Mouse (Mus musculus) adipocyte (in vitro differentiated cells): Measurements from ENCODE around the gene Gpr142.

Source experiments
- DNase-seq: peaks from one replicate; pipeline ENCODE4 v3.0.0-alpha.2; 2016; ENCODE audit warnings: low spot score

The Gpr142 gene

DNA sequence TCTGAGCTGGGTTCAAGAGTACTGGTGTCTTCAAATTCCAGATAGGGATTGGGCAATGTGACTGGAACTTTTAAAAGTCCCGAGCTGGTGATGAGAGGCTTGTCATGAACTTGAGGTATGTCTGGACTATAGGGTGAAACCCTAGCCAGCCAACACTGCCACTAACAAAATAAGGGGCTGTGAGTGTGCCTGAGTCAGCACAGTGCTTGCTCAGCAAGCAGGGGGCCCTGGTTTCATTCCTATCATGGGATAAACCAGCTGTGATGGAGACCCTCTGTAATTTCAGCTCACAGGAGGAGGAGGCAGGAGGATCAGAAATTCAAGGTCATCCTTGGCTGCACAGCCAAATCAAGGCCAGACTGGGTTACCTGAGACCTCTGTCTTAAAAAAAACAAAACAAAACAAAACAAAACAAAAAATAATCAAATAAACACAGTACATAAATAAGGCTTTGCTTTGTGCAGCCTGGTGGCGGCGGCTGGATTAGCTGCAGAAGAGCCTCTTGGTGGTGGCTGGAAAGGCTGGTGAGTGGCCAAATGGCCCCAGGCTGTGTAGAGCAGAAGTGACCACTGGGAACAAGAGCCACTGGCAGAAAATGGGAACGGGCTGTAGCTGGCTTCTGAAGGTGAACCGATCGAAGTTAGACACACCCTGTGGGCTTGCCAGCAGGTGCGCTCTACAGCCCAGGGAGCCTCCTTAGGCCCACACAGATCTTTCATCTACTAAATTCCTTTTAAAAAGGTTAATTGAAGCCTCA, 45.9 kb downstream of the Gpr142 start:
- DNase-seq = no peak

DNA sequence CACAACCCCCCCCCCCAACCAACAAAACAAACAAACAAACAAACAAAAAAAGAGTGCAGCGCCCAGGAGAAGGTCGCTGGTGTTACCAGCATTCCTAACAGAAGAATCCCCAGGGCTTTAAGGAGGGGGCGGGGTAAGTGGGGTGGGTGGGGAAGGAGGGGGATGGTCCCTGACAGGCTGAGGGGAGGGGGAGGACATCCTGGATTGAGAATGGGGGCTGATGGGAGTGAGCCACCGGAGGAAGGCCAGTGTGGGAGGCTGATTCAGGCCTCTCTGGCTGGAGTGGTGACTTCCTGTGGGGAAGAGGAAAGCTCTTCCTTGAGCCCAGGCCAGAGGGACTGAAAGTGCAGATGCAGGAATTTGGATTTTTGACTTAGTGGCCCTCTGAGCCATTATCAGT, 47.6 kb downstream of the Gpr142 start:
- no peak for DNase-seq

DNA sequence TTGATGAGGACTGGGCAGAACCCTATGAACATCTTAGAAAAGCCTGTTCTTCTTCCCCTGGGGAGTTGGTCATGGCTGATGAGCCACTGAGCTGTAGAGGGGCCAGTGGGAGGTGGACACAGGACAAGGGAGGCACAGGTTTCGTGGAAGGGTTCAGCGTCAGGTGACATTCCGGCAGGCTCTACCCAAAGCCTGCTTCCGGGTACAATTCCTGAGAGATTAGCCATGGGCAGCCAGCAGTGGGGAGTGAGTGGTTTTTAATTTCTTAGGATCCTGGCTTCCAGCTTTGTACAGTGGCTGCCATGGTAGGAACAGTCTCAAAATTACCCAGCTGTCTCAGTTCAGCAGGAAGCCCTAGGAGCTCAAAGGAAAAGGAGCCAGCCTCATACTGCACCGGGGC, 48.3 kb downstream of the Gpr142 start:
- no peak for DNase-seq

DNA sequence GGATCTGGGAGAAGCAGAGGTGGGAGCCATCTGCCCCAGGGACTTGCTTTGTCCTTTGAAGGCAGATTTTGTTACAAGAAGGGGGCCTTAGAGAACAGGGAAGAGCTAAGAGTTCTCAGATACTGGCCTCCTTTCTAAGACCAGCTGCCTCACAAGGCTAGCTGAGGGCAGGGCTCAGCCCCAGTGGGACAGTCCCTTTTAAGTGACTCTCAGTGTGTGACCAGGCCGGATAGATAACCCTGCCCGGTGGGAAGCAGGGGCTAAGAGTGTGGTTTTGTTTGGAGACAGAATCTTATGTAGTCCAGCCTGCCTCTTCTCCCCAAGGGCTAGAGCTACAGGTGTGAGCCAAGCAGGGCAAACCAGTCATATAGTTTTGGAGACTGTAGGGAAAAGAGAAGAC, 50.8 kb downstream of the Gpr142 start:
- DNase-seq = no peak

DNA sequence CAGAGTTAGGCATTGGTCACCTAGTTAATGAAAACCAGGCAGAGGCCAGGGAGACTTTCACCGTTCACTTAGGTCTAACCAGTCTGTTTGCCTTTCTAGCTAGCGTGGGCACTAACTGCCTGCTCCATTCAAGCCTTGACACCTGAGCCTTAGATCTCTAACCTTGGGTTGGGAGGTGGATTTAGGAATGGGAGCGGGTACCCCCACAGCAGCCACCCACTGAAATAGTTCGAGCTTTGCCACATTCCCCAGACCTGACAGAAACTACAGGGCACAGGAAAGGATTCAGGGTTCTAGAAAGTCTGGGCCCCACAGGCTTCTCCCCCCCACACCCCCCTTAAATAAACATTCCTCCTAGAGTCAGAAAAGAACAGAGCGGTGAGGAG, 51.3 kb downstream of the Gpr142 start:
- no peak for DNase-seq

DNA sequence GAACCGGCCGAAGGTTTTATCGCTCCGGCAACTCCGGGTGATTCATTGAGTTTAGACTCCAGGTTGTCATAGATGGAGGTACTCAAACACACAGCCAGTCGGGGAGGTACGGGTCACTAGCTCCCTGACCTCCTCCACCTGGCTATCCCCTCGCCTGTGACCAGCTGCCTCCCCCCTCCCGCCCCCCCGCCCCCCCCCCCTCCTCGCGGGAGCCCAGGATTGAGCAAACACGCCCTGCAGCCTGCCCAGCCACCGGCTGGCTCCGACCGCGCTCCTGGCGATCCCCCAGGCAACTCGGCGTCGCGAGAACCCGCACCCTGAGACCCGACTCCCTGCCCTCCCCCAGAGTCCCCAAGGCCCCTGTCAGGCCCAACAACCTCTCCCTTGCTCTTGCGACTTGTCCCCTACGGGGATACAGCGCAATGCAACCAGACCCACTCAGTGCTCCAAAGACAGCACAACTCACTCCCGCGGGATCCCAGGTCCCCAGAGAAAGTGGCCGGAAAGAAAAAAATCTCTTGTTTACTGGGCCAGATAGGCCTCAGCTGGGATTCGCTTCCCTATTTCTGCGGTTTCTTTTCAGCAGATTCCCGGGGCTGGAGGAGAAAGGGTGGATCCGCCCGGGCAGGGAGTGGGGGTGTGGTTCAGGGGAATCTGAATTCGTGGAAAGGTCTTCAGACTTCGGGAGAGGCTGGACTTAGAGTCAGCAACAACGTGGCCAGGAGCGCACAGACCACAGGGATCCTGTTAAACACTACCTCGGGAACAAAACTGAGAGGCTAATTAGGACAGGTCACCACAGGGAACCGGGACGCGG, 51.9 kb downstream of the Gpr142 start, which contains the start of gene Gprc5c:
TSS of gene Gprc5c (plus strand) at position 701 of the 817 bp plus-strand sequence.
- DNase-seq = no peak

DNA sequence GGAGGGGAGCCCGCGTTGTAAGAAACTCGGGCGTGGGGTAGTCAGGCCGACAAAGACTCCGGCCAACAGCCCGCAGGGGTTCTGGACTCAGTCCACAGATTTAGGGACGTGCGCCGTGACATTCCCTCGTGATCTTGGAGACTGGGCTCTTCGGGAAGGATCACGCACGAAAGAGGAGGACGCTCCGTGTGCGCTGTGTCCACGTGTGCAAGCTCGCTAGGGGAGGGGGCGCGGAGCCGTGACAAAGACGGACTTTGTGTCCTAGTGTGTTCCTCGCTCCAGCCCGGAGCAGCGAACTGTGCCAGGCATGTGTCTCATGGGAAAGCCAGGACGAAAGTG, 52.5 kb downstream of the Gpr142 start:
- DNase-seq = no peak

DNA sequence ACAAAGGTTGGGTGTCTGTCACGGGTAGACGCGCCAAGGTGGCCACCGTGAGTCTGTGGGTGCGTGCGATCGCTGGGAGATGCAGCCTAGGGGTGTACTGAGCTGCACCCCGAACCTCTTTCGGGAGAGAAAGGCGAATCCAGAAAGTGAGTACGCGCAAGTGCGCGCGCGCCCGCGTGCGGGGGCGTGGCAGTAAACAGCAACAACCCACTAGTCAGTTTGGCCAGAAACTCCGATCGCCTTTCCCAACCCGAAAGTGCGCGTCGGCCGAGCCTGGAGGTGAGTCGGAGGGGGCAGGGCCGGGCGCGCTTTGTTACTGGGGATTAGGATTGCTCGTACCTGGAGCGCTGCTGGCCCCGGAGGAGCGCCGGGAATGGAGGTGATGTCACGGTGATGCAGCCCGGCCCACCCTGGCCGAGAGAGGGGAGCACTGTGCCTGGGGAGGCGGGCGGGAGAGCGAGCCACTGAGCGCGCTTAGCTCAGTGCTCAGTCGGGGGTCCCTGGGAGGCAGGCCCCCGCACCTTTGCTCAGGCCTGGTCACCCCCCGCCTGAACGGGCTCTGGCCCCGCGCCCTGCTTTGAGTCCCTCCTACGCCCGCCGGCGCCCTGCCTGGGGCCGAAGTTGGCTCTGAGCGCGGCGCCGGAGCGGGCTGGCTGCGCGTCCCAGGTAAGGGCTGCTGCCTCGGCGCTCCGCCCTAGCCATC, 53.0 kb downstream of the Gpr142 start:
- DNase-seq = no peak

DNA sequence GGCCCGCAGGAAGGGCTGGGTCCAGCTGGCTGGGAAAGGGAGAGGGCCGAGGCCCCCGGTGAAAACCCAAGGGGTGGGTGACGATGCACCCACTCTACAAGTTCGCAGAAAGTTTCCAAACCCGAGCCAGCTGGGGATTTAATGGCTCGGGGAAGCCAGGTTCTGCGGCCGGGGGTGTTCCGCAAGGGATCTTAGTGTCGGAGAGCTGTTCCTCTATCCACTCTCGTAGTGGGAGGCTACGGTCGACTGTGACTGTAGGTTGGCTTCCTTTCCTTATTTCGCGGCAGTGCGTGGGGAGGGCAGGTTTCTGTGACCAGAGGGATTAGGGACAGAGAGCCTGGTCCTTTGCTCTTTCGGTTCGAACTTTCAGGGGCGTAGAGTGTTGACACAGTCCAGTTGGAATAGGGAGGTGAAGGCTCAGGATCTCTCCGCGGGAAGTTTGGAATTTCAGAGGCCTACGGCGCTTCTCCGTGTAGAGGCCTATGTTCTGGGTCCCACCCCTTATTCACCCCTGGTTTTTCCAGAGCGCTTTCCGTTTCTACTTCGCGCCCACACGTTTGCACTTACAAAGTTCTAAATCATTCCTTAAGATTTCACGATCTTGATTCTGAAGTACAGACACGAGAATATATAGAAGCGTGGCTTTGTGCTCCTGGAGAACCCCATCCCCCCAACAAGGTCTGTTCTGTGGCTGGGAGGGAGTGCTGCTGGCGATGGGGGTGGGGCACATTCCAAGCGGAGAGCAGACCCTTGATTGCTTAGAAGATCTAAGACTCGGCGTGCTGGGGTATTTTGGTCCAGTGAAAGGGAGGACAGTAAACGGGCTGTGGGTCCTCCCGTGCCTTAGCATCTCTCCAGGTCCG, 53.8 kb downstream of the Gpr142 start:
- no peak for DNase-seq

DNA sequence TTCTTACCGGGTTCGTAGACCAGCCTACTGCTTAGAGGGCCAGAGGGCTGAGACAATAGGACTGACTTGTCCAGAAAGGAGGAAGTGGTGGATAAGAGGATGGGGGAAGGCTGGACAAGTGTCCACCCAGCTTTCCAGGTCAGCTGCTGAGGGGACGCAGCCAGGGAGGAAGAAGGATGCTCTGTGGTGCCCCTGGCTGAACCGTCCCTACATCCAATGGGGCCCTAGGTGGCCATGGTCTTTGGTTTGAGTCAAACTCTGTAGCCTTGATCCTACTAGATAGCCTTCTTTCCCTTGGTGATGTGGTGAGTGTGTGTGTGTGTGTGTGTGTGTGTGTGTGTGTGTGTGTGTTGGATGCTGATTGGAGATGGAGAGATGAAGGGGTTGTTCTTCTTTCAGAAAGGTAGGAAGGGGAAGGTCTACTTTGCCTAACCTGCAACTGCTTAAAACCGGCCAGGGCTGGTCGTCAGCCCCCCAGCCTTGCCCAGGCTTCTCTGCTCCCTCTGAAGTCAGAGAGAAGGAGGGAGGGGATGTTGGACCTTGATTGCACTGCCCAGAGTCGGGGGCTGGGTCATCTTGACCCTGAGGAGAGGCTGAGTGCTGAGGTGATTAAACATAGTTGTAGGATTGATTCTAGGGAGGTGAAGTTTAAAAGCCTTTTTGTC, 54.6 kb downstream of the Gpr142 start:
- DNase-seq = no peak

DNA sequence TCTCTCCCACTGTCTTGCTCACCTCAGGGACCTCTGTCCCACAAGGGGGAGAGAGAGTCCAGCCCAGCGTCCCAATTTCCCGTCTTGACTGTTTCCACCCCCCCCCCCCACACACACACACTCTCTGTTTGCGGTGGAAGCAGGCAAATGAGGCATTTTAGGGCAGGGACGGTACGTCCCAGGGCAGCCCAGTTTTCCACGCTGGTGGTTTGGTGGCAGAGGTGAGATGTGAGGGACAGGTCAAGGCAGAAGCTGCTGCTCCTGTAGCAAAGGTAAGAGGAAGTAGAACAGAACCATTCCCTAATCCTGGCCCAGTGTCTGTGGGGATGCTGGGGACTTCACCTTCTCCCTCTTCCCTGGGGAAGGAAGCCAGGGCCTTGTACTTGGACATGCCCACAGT, 55.9 kb downstream of the Gpr142 start:
- no peak for DNase-seq

DNA sequence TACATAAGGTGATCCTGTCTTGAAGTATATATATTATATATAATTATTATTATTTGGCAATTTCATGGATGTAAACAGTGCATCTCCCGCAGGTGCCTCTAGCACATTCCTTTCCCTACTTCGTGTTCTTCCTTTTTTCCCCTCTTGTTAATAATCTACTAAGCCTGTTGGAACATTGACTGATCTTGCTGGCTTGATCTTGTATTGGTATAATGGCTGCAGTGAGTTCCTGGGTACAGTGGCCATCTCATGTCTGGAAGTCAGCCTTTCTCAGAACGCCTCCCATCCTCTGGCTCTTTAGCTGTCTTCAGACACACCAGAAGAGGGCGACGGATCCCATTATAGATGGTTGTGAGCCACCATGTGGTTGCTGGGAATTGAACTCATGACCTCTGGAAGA, 57.4 kb downstream of the Gpr142 start:
- DNase-seq = no peak
